Mouse (Mus musculus): ENCODE results near the gene Gsdma2. TPM values are rescaled to one million over a fixed set of nuclear protein-coding genes. Genes with fewer than 3 reads are reported as not detected.

The Gsdma2 gene
- polyA plus RNA-seq (2014; fragmentation: Nextera tagmentation; extraction: Ambion mirVana), result not detected in 2 replicates

- 47% methylated on average over 2 of the region's 2 CpGs for WGBS
Observed at GRCm38 (mm10) chr11:98646459-98646858, at the start of gene Gsdma2. Gene Gsdma2, plus strand, starts transcription at chr11:98646759.

GRCm38 (mm10) chr11:98597363-98597762 lies 49.2 kb upstream of the Gsdma2 start:
- H3K27me3 ChIP-seq (ENCODE audit: control insufficient read depth, insufficient read depth, low read length), result peaks cover 2% of the 10 kb centered on the region; the same call in 1 of the 2 replicates
- 32% methylated on average over 6 of the region's 6 CpGs for WGBS
- H3K4me3 ChIP-seq (ENCODE audit: control insufficient read depth in 1 of 2, insufficient read depth in 1 of 2, low read depth in 1 of 2, low read length in 2 of 2), result no peak overlapping the region
- H3K36me3 ChIP-seq (ENCODE audit: control insufficient read depth, insufficient read depth, low read length), result no peaks in the 10 kb centered on the region
- ATAC-seq (ENCODE audit: insufficient number of reproducible peaks, insufficient read depth, low FRiP score, low read depth), result no peak
- no peak overlapping the region for H3K4me2 ChIP-seq (ENCODE audit: low read length)
- no peak overlapping the region for H3K27ac ChIP-seq (replicated peaks in 1 of 2; ENCODE audit: control insufficient read depth in 1 of 2, insufficient read depth in 1 of 2, low read depth in 2 of 2, low read length in 2 of 2)
- H3K9me3 ChIP-seq (ENCODE audit: control insufficient read depth, low read length), result no peaks in the 10 kb centered on the region
- peaks cover 17 to 30% of the 10 kb centered on the region in 2 experiments for H3K4me1 ChIP-seq (ENCODE audit: control insufficient read depth in 2 of 2, insufficient read depth in 2 of 2, low read length in 2 of 2)
- no peak overlapping the region for H3K9ac ChIP-seq (ENCODE audit: low read length)

More at GRCm38 (mm10) chr11:98646459-98646858, at the start of gene Gsdma2:
- no peaks in the 10 kb centered on the region for H3K4me1 ChIP-seq (ENCODE audit: control insufficient read depth in 2 of 2, insufficient read depth in 2 of 2, low read length in 2 of 2)
- no peak within 1 kb of the TSS for H3K4me3 ChIP-seq (ENCODE audit: control insufficient read depth in 1 of 2, insufficient read depth in 1 of 2, low read depth in 1 of 2, low read length in 2 of 2)
- H3K27ac ChIP-seq (replicated peaks in 1 of 2; ENCODE audit: control insufficient read depth in 1 of 2, insufficient read depth in 1 of 2, low read depth in 2 of 2, low read length in 2 of 2), result no peak within 1 kb of the TSS
- no peak within 1 kb of the TSS for H3K9ac ChIP-seq (ENCODE audit: low read length)
- H3K36me3 ChIP-seq (ENCODE audit: control insufficient read depth, insufficient read depth, low read length), result no peaks in the 10 kb centered on the region
- no peak within 1 kb of the TSS for H3K4me2 ChIP-seq (ENCODE audit: low read length)
- peaks cover 11% of the 10 kb centered on the region for H3K27me3 ChIP-seq (ENCODE audit: control insufficient read depth, insufficient read depth, low read length)
- H3K9me3 ChIP-seq (ENCODE audit: control insufficient read depth, low read length), result no peaks in the 10 kb centered on the region
- no peak for ATAC-seq (ENCODE audit: insufficient number of reproducible peaks, insufficient read depth, low FRiP score, low read depth)

GRCm38 (mm10) chr11:98597991-98598390 lies 48.6 kb upstream of the Gsdma2 start, which contains the start of gene Lrrc3c:
Gene Lrrc3c, plus strand, starts transcription at chr11:98598291.
- WGBS, result 82% methylated on average over 8 of the region's 8 CpGs
- Histone ChIP-seq H3K9me3 (ENCODE audit: control insufficient read depth, low read length) (no peaks in the 10 kb centered on the region), H3K4me3 (ENCODE audit: control insufficient read depth in 1 of 2, insufficient read depth in 1 of 2, low read depth in 1 of 2, low read length in 2 of 2) (no peak within 1 kb of the TSS), H3K27me3 (ENCODE audit: control insufficient read depth, insufficient read depth, low read length) (peaks cover 2% of the 10 kb centered on the region; the same call in 1 of the 2 replicates), H3K4me2 (ENCODE audit: low read length) (peak within 1 kb of the TSS; percentile 27; the same call in 1 of the 2 replicates), H3K4me1 (ENCODE audit: control insufficient read depth in 2 of 2, insufficient read depth in 2 of 2, low read length in 2 of 2) (peaks cover 13 to 28% of the 10 kb centered on the region in 2 experiments), H3K36me3 (ENCODE audit: control insufficient read depth, insufficient read depth, low read length) (no peaks in the 10 kb centered on the region), H3K9ac (ENCODE audit: low read length) (no peak within 1 kb of the TSS), H3K27ac (replicated peaks in 1 of 2; ENCODE audit: control insufficient read depth in 1 of 2, insufficient read depth in 1 of 2, low read depth in 2 of 2, low read length in 2 of 2) (no peak within 1 kb of the TSS)
- ATAC-seq (ENCODE audit: insufficient number of reproducible peaks, insufficient read depth, low FRiP score, low read depth), result no peak

GRCm38 (mm10) chr11:98598851-98599290 lies 47.7 kb upstream of the Gsdma2 start:
- Histone ChIP-seq H3K36me3 (ENCODE audit: control insufficient read depth, insufficient read depth, low read length) (no peaks in the 10 kb centered on the region), H3K9me3 (ENCODE audit: control insufficient read depth, low read length) (no peaks in the 10 kb centered on the region)
- no peak for ATAC-seq (ENCODE audit: insufficient number of reproducible peaks, insufficient read depth, low FRiP score, low read depth)

GRCm38 (mm10) chr11:98599291-98599690 lies 47.3 kb upstream of the Gsdma2 start:
- no peak overlapping the region for H3K9ac ChIP-seq (ENCODE audit: low read length)
- H3K4me3 ChIP-seq (ENCODE audit: control insufficient read depth in 1 of 2, insufficient read depth in 1 of 2, low read depth in 1 of 2, low read length in 2 of 2), result no peak overlapping the region
- H3K27me3 ChIP-seq (ENCODE audit: control insufficient read depth, insufficient read depth, low read length), result peaks cover 2% of the 10 kb centered on the region; the same call in 1 of the 2 replicates
- peak overlapping the region; percentile 27; the same call in 1 of the 2 replicates for H3K4me2 ChIP-seq (ENCODE audit: low read length)
- H3K9me3 ChIP-seq (ENCODE audit: control insufficient read depth, low read length), result no peaks in the 10 kb centered on the region
- no peak overlapping the region for H3K27ac ChIP-seq (replicated peaks in 1 of 2; ENCODE audit: control insufficient read depth in 1 of 2, insufficient read depth in 1 of 2, low read depth in 2 of 2, low read length in 2 of 2)
- WGBS, result 20% methylated on average over 18 of the region's 18 CpGs
- H3K4me1 ChIP-seq (ENCODE audit: control insufficient read depth in 2 of 2, insufficient read depth in 2 of 2, low read length in 2 of 2), result peaks cover 13 to 27% of the 10 kb centered on the region in 2 experiments
- 0 out of 2 replicates have a peak, but pooled peaks have one; percentile 9 for ATAC-seq (ENCODE audit: insufficient number of reproducible peaks, insufficient read depth, low FRiP score, low read depth)
- H3K36me3 ChIP-seq (ENCODE audit: control insufficient read depth, insufficient read depth, low read length), result no peaks in the 10 kb centered on the region

More at GRCm38 (mm10) chr11:98598851-98599290, 47.7 kb upstream of the Gsdma2 start:
- Histone ChIP-seq H3K4me3 (ENCODE audit: control insufficient read depth in 1 of 2, insufficient read depth in 1 of 2, low read depth in 1 of 2, low read length in 2 of 2) (no peak overlapping the region), H3K27ac (replicated peaks in 1 of 2; ENCODE audit: control insufficient read depth in 1 of 2, insufficient read depth in 1 of 2, low read depth in 2 of 2, low read length in 2 of 2) (no peak overlapping the region), H3K4me1 (ENCODE audit: control insufficient read depth in 2 of 2, insufficient read depth in 2 of 2, low read length in 2 of 2) (peaks cover 13 to 28% of the 10 kb centered on the region in 2 experiments), H3K9ac (ENCODE audit: low read length) (no peak overlapping the region), H3K27me3 (ENCODE audit: control insufficient read depth, insufficient read depth, low read length) (peaks cover 2% of the 10 kb centered on the region; the same call in 1 of the 2 replicates), H3K4me2 (ENCODE audit: low read length) (peak overlapping the region; percentile 27; the same call in 1 of the 2 replicates)
- WGBS, result 59% methylated on average over 18 of the region's 18 CpGs

GRCm38 (mm10) chr11:98602090-98602690 lies 44.4 kb upstream of the Gsdma2 start:
- Histone ChIP-seq H3K27me3 (ENCODE audit: control insufficient read depth, insufficient read depth, low read length) (peaks cover 2% of the 10 kb centered on the region; the same call in 1 of the 2 replicates), H3K9me3 (ENCODE audit: control insufficient read depth, low read length) (no peaks in the 10 kb centered on the region), H3K9ac (ENCODE audit: low read length) (peak overlapping the region; percentile 28; the same call in 1 of the 2 replicates), H3K4me1 (ENCODE audit: control insufficient read depth in 2 of 2, insufficient read depth in 2 of 2, low read length in 2 of 2) (peaks cover 13 to 24% of the 10 kb centered on the region in 2 experiments), H3K4me3 (ENCODE audit: control insufficient read depth in 1 of 2, insufficient read depth in 1 of 2, low read depth in 1 of 2, low read length in 2 of 2) (peak overlapping the region; percentile 25 to 34), H3K4me2 (ENCODE audit: low read length) (peak overlapping the region; percentile 62), H3K36me3 (ENCODE audit: control insufficient read depth, insufficient read depth, low read length) (no peaks in the 10 kb centered on the region), H3K27ac (replicated peaks in 1 of 2; ENCODE audit: control insufficient read depth in 1 of 2, insufficient read depth in 1 of 2, low read depth in 2 of 2, low read length in 2 of 2) (no peak overlapping the region)
- peak; percentile 69 for ATAC-seq (ENCODE audit: insufficient number of reproducible peaks, insufficient read depth, low FRiP score, low read depth)
- 3% methylated on average over 20 of the region's 20 CpGs for WGBS

GRCm38 (mm10) chr11:98603953-98604352 lies 42.6 kb upstream of the Gsdma2 start:
- no peaks in the 10 kb centered on the region for H3K36me3 ChIP-seq (ENCODE audit: control insufficient read depth, insufficient read depth, low read length)
- WGBS, result 76% methylated on average over 2 of the region's 2 CpGs
- peaks cover 13 to 23% of the 10 kb centered on the region in 2 experiments for H3K4me1 ChIP-seq (ENCODE audit: control insufficient read depth in 2 of 2, insufficient read depth in 2 of 2, low read length in 2 of 2)
- peaks cover 2% of the 10 kb centered on the region; the same call in 1 of the 2 replicates for H3K27me3 ChIP-seq (ENCODE audit: control insufficient read depth, insufficient read depth, low read length)
- ATAC-seq (ENCODE audit: insufficient number of reproducible peaks, insufficient read depth, low FRiP score, low read depth), result no peak
- H3K4me2 ChIP-seq (ENCODE audit: low read length), result no peak overlapping the region
- H3K27ac ChIP-seq (replicated peaks in 1 of 2; ENCODE audit: control insufficient read depth in 1 of 2, insufficient read depth in 1 of 2, low read depth in 2 of 2, low read length in 2 of 2), result no peak overlapping the region
- no peak overlapping the region for H3K4me3 ChIP-seq (ENCODE audit: control insufficient read depth in 1 of 2, insufficient read depth in 1 of 2, low read depth in 1 of 2, low read length in 2 of 2)
- no peak overlapping the region for H3K9ac ChIP-seq (ENCODE audit: low read length)
- H3K9me3 ChIP-seq (ENCODE audit: control insufficient read depth, low read length), result no peaks in the 10 kb centered on the region

Data from heart, embryonic 14.5 days (tissue).